Mouse (Mus musculus): Measurements from ENCODE around the gene B4galt3. TPM values are rescaled to one million over a fixed set of nuclear protein-coding genes. Genes with fewer than 3 reads are reported as not detected.
A peak's percentile ranks its signal among the peaks of the same experiment; 100 is the strongest.
"Not testable (repeated sequence)": the region's sequence is repeated elsewhere in the genome, so short reads cannot be mapped to it uniquely, and the experiment has no call there.

The B4galt3 gene
- polyA plus RNA-seq, 1 experiment: 55.1 TPM

GRCm38 (mm10) chr1:171288328-171288727 is 18.2 kb downstream of the B4galt3 start:
- Histone ChIP-seq H3K27ac (ENCODE audit: insufficient read depth, low read length) (no peak overlapping the region), H3K4me1 (ENCODE audit: control insufficient read depth, insufficient read depth, low read length) (no peaks in the 10 kb centered on the region; the same call in 1 of the 2 replicates), H3K4me3 (ENCODE audit: insufficient read depth, low read length) (no peak overlapping the region)
- TF ChIP-seq CTCF (IDR thresholded peaks at IDR 0.05; ENCODE audit: borderline replicate concordance, insufficient read depth, low read length): no peak
- no peak for TF ChIP-seq POLR2A (IDR thresholded peaks at IDR 0.05; ENCODE audit: low read depth, low read length)

DNA sequence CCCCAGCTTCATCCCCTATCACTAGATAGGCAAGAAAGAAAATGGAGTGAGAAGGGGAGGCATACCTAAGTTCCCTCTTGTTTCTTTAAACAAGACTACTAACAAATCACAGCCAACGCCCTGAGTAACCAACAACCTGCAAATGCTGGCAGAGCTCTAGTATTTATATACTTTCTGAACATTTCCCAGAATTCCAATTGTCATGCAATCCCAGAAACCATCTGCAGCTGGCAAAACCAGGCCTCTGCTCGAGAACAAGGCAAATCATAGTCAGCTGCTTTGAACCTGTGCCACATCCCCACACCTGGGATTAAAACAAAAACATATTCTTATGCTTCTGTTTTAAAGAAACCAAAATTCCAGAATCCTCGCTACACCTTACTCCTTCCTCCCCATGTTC is 23.2 kb downstream of the B4galt3 start:
- no peak overlapping the region for H3K27ac ChIP-seq (ENCODE audit: insufficient read depth, low read length)
- no peak for TF ChIP-seq POLR2A (IDR thresholded peaks at IDR 0.05; ENCODE audit: low read depth, low read length)
- TF ChIP-seq CTCF (IDR thresholded peaks at IDR 0.05; ENCODE audit: borderline replicate concordance, insufficient read depth, low read length): no peak
- peak overlapping the region; percentile 79; the same call in 1 of the 2 replicates for H3K4me3 ChIP-seq (ENCODE audit: insufficient read depth, low read length)
- H3K4me1 ChIP-seq (ENCODE audit: control insufficient read depth, insufficient read depth, low read length): no peaks in the 10 kb centered on the region; the same call in 1 of the 2 replicates

- peak overlapping the region; percentile 79 for H3K4me3 ChIP-seq (ENCODE audit: insufficient read depth, low read length)
Observed at GRCm38 (mm10) chr1:171293906-171294297, 23.8 kb downstream of the B4galt3 start.

DNA sequence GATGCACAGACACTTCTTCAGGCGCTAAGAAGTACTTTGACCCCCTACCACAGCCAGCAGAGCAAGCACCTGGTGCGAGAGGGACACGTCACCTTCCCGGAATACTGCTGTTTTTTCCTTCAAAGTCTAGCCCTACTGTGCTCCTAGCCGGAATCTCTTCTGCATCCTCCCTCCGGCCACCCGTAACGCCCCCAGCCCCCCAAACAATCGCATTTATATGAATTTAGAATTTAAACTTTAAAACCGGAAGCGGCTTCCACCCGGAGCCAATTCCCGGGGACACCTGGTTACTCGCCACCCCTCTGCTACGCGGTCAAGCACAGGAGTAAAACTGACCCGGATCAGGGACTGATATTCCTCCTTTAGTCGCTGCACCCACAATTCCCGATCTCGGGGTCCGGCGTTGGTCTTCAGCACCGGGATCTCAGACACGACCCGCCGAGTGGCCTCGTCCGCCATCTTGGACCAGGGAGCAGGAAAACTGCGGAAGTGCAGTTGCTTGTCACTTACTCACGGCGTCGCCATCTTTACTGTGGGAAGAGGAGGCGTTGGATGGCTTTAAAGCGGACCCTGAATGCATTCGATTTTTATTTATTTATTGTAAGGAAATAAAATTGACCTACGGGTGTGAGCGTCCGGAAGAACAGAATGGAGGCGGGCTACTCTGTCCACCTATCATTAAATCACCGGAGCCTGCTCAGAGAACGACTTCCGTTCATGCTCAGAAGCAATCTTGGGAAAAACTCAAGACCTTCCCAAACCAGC is 24.4 kb downstream of the B4galt3 start, which contains the start of gene Ufc1:
Ufc1 (minus strand) TSS at position 727 of the 765 bp plus-strand sequence.
- H3K27ac ChIP-seq (ENCODE audit: insufficient read depth, low read length): peak within 1 kb of the TSS; percentile 94

More at GRCm38 (mm10) chr1:171293906-171294297, 23.8 kb downstream of the B4galt3 start:
- Histone ChIP-seq H3K4me1 (ENCODE audit: control insufficient read depth, insufficient read depth, low read length) (no peaks in the 10 kb centered on the region; the same call in 1 of the 2 replicates), H3K27ac (ENCODE audit: insufficient read depth, low read length) (peak overlapping the region; percentile 94)
- TF ChIP-seq CTCF (IDR thresholded peaks at IDR 0.05; ENCODE audit: borderline replicate concordance, insufficient read depth, low read length) (no peak), POLR2A (IDR thresholded peaks at IDR 0.05; ENCODE audit: low read depth, low read length) (no peak)

DNA sequence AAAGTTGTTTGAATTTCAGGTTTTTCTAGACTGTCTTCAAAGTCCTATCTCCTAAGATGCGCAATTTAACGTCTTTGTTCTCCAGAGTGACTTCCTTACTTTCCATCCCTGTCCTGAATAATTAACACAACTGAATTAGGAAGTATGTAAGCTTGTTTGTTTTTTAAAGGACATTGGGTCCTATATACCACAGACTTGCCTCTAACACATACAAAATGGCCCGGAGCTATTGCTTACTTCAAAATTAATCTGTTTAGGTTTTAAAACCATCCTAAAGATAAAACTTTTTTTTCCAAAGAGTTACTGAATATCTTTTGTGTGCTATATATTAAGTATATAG is 24.9 kb downstream of the B4galt3 start:
- H3K4me3 ChIP-seq (ENCODE audit: insufficient read depth, low read length): peak overlapping the region; percentile 79
- H3K27ac ChIP-seq (ENCODE audit: insufficient read depth, low read length): peak overlapping the region; percentile 94
- TF ChIP-seq CTCF (IDR thresholded peaks at IDR 0.05; ENCODE audit: borderline replicate concordance, insufficient read depth, low read length): no peak
- H3K4me1 ChIP-seq (ENCODE audit: control insufficient read depth, insufficient read depth, low read length): no peaks in the 10 kb centered on the region; the same call in 1 of the 2 replicates

More for the DNA sequence above, 24.4 kb downstream of the B4galt3 start, which contains the start of gene Ufc1:
- Histone ChIP-seq H3K4me3 (ENCODE audit: insufficient read depth, low read length) (peak within 1 kb of the TSS; percentile 79), H3K4me1 (ENCODE audit: control insufficient read depth, insufficient read depth, low read length) (no peaks in the 10 kb centered on the region; the same call in 1 of the 2 replicates)
- TF ChIP-seq POLR2A (IDR thresholded peaks at IDR 0.05; ENCODE audit: low read depth, low read length): peak; percentile 51
- no peak for TF ChIP-seq CTCF (IDR thresholded peaks at IDR 0.05; ENCODE audit: borderline replicate concordance, insufficient read depth, low read length)

- TF ChIP-seq CTCF (IDR thresholded peaks at IDR 0.05; ENCODE audit: borderline replicate concordance, insufficient read depth, low read length) (no peak), POLR2A (IDR thresholded peaks at IDR 0.05; ENCODE audit: low read depth, low read length) (no peak)
- Histone ChIP-seq H3K4me3 (ENCODE audit: insufficient read depth, low read length) (no peak overlapping the region), H3K27ac (ENCODE audit: insufficient read depth, low read length) (no peak overlapping the region), H3K4me1 (ENCODE audit: control insufficient read depth, insufficient read depth, low read length) (no peaks in the 10 kb centered on the region; the same call in 1 of the 2 replicates)
Observed at GRCm38 (mm10) chr1:171298226-171298625, 28.1 kb downstream of the B4galt3 start.

GRCm38 (mm10) chr1:171306157-171306556 is 36.0 kb downstream of the B4galt3 start:
- not testable (repeated sequence) for H3K4me3 ChIP-seq (ENCODE audit: insufficient read depth, low read length)

GRCm38 (mm10) chr1:171309321-171309720 is 39.2 kb downstream of the B4galt3 start:
- TF ChIP-seq CTCF (IDR thresholded peaks at IDR 0.05; ENCODE audit: borderline replicate concordance, insufficient read depth, low read length): no peak
- TF ChIP-seq POLR2A (IDR thresholded peaks at IDR 0.05; ENCODE audit: low read depth, low read length): no peak
- H3K27ac ChIP-seq (ENCODE audit: insufficient read depth, low read length): no peak overlapping the region
- H3K4me3 ChIP-seq (ENCODE audit: insufficient read depth, low read length): no peak overlapping the region
- H3K4me1 ChIP-seq (ENCODE audit: control insufficient read depth, insufficient read depth, low read length): no peaks in the 10 kb centered on the region

More at GRCm38 (mm10) chr1:171306157-171306556, 36.0 kb downstream of the B4galt3 start:
- H3K27ac ChIP-seq (ENCODE audit: insufficient read depth, low read length); H3K4me1 ChIP-seq (ENCODE audit: control insufficient read depth, insufficient read depth, low read length): not testable (repeated sequence)

- H3K27ac ChIP-seq (ENCODE audit: insufficient read depth, low read length): no peak overlapping the region
- H3K4me3 ChIP-seq (ENCODE audit: insufficient read depth, low read length): no peak overlapping the region
- H3K4me1 ChIP-seq (ENCODE audit: control insufficient read depth, insufficient read depth, low read length): no peaks in the 10 kb centered on the region
- TF ChIP-seq POLR2A (IDR thresholded peaks at IDR 0.05; ENCODE audit: low read depth, low read length) (no peak), CTCF (IDR thresholded peaks at IDR 0.05; ENCODE audit: borderline replicate concordance, insufficient read depth, low read length) (no peak)
Observed at GRCm38 (mm10) chr1:171319748-171320147, 49.6 kb downstream of the B4galt3 start.

DNA sequence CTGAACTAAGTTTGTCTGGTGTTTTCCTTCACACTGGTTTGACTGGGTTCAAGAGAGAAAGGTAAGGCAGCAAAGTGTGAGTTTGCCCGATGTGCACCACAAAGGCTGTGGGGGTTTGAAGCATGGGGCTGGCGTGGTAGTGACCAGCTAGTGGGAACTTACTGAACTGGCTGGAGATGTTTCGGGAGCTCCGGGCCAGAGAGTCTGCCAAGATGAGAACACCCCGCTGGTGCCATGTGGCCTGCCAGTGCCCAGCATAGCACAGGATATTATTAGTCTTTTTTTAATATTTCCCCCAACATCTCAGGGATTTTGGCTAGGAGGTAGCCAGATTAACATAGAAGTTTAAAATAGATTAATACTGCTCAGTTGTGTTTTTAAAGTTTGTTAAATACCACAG is 50.0 kb downstream of the B4galt3 start:
- Histone ChIP-seq H3K4me3 (ENCODE audit: insufficient read depth, low read length) (no peak overlapping the region), H3K4me1 (ENCODE audit: control insufficient read depth, insufficient read depth, low read length) (no peaks in the 10 kb centered on the region), H3K27ac (ENCODE audit: insufficient read depth, low read length) (no peak overlapping the region)
- no peak for TF ChIP-seq POLR2A (IDR thresholded peaks at IDR 0.05; ENCODE audit: low read depth, low read length)
- no peak for TF ChIP-seq CTCF (IDR thresholded peaks at IDR 0.05; ENCODE audit: borderline replicate concordance, insufficient read depth, low read length)
